Mouse (Mus musculus) central nervous system, embryonic 18 days (tissue): Measurements from ENCODE around the gene Saxo1. TPM values are rescaled to one million over a fixed set of nuclear protein-coding genes. Genes with fewer than 3 reads are reported as not detected.

Experiments
- polyA plus RNA-seq: library from polyadenylated mRNA; depleted of rRNA; stranded (reverse); fragments of >200 nt; gene quantifications from 2 replicates; pipeline ENCODE4 v1.2.3, GENCODE M21; 2012; rRNA removed

The Saxo1 gene
- polyA plus RNA-seq: 0.04 TPM in 1 of 2 replicates, not detected in the other

DNA sequence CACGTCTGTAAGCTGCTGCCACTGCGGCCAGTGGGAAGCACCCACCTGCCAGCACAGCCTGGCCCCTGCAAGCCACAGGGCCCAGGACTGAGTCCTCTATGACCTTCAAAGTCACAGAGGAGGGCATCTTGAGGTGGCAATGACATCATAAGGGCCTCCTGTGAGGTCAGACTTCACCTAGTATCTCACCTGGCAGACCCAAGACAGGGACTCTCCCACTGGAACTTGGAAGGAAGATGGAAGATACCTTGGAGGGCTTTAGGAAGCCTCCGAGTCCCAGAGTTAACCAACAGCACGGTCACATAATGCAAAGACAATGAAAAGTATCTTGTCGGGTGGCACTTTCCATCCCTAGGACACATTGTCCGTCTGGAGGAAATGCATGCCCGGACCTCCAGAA lies at the start of gene Saxo1:
Saxo1 (minus strand) TSS at position 101 of the 400 bp plus-strand sequence.

GRCm38 (mm10) chr4:86575283-86575983 lies 17.3 kb upstream of the Saxo1 start, which contains the start of gene Rraga:
Rraga (plus strand) TSS chr4:86575668.

Other genes with a start within 250 kb of the Saxo1 start
- gene Rraga, start 17.3 kb upstream of the Saxo1 start, polyA plus RNA-seq: 145 and 153 TPM in 2 replicates
- 5.0 and 5.2 TPM in 2 replicates for gene Haus6, start 53.7 kb upstream of the Saxo1 start, polyA plus RNA-seq
- 39.4 and 42.1 TPM in 2 replicates for gene Plin2, start 111.7 kb upstream of the Saxo1 start, polyA plus RNA-seq
- gene Dennd4c, start 190.2 kb upstream of the Saxo1 start, polyA plus RNA-seq: 5.6 and 5.9 TPM in 2 replicates